Mouse (Mus musculus): ENCODE data around the gene Myh11. TPM values are rescaled to one million over a fixed set of nuclear protein-coding genes. Genes with fewer than 3 reads are reported as not detected.

Gene Myh11
- polyA plus RNA-seq, 1 experiment from 2014 or later, result 245 TPM

DNA sequence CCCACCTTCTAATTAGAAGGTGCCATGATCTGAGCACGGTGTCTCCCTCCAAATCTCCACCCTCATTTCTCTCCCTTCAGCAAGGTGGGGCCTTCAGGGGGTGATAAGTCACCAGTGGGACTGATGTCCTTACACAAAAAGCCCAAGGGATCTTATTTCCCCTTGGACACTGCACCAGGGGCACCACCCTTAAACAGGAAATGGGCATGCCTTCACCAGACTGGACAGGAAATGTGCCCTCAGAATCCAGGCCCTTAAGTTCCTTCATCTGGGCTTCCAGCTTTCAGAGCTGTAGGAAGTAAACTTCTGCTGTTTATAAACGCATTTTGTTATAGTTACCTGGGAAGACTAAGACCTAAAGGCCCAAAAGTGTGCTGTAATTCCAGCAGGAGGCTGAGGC lies 26.7 kb downstream of the Myh11 start:
- H3K27ac ChIP-seq (replicated peaks), result no peak overlapping the region
- no peaks in the 10 kb centered on the region for H3K9me3 ChIP-seq (ENCODE audit: control insufficient read depth, low read length)
- H3K4me2 ChIP-seq (replicated peaks; ENCODE audit: low read depth), result no peak overlapping the region
- no peaks in the 10 kb centered on the region for H3K4me1 ChIP-seq (replicated peaks; ENCODE audit: control insufficient read depth, insufficient read depth)
- H3K9ac ChIP-seq (ENCODE audit: low read length), result no peak overlapping the region
- H3K4me3 ChIP-seq (ENCODE audit: low read depth, low read length), result no peak overlapping the region
- ATAC-seq (ENCODE audit: low FRiP score, low TSS enrichment) (no peak), DNase-seq (ENCODE audit: low spot score) (no peak)
- H3K36me3 ChIP-seq (ENCODE audit: control insufficient read depth, insufficient read depth, low read length), result peaks cover 3% of the 10 kb centered on the region; the same call in 1 of the 2 replicates
- WGBS, result 66% methylated on average over 2 of the region's 2 CpGs
- TF ChIP-seq CTCF (IDR thresholded peaks at IDR 0.05; ENCODE audit: low read depth) (no peak), EP300 (optimal IDR thresholded peaks at IDR 0.05) (no peak)
- no peaks in the 10 kb centered on the region for H3K27me3 ChIP-seq (ENCODE audit: control insufficient read depth, insufficient read depth, low read length)

DNA sequence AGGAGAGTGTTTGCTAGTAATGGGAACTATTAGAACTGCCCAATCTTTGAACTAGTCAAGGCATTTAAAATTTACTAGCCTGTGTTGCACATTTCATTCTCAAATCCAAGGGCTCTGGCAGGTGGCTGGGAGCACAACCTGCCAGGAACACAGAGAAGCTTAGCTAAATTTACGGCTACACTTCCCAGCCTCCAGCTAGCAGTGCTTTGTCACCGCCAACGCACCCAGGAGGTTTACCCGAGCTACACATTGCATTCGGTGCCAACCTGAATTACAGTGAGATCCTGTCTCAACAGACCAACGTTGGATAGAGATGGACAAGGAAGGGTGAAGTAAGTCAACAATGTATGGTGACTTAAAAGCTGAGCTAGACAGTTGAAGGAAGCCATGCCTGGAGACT lies 27.9 kb downstream of the Myh11 start:
- Histone ChIP-seq H3K4me3 (ENCODE audit: low read depth, low read length) (no peak overlapping the region), H3K4me2 (replicated peaks; ENCODE audit: low read depth) (no peak overlapping the region), H3K27ac (replicated peaks) (no peak overlapping the region), H3K36me3 (ENCODE audit: control insufficient read depth, insufficient read depth, low read length) (peaks cover 3% of the 10 kb centered on the region; the same call in 1 of the 2 replicates), H3K9ac (ENCODE audit: low read length) (no peak overlapping the region), H3K9me3 (ENCODE audit: control insufficient read depth, low read length) (no peaks in the 10 kb centered on the region), H3K4me1 (replicated peaks; ENCODE audit: control insufficient read depth, insufficient read depth) (no peaks in the 10 kb centered on the region), H3K27me3 (ENCODE audit: control insufficient read depth, insufficient read depth, low read length) (no peaks in the 10 kb centered on the region)
- 70% methylated on average over 6 of the region's 6 CpGs for WGBS
- DNase-seq (ENCODE audit: low spot score), result no peak
- no peak for ATAC-seq (ENCODE audit: low FRiP score, low TSS enrichment)
- no peak for TF ChIP-seq EP300 (optimal IDR thresholded peaks at IDR 0.05)
- TF ChIP-seq CTCF (IDR thresholded peaks at IDR 0.05; ENCODE audit: low read depth), result no peak

DNA sequence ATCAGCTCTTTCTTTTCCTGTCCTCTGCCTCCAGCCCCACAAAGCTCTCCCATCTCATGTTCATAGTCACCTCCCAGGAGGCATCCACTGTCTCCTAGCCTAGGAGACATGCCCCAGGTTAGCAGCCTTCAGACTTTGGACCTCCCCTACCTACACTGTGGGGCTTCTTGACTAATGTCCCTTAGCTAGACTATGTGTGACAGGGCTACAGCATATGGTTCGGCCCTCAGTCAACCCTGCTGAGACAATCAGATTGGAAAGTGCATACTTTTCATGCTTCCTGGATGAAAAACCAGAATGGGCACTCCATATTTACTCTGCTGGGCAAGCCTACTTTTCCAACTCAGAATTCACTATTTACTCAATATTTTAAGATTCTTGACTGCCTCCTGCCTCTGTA lies 28.8 kb downstream of the Myh11 start:
- H3K27me3 ChIP-seq (ENCODE audit: control insufficient read depth, insufficient read depth, low read length), result no peaks in the 10 kb centered on the region
- ATAC-seq (ENCODE audit: low FRiP score, low TSS enrichment), result no peak; the same call in 1 of the 2 replicates
- no peak overlapping the region for H3K4me3 ChIP-seq (ENCODE audit: low read depth, low read length)
- TF ChIP-seq EP300 (optimal IDR thresholded peaks at IDR 0.05) (no peak), CTCF (IDR thresholded peaks at IDR 0.05; ENCODE audit: low read depth) (no peak)
- no peaks in the 10 kb centered on the region for H3K9me3 ChIP-seq (ENCODE audit: control insufficient read depth, low read length)
- H3K27ac ChIP-seq (replicated peaks), result 0 out of 2 replicates have a peak overlapping the region, but pooled peaks have one; percentile 40
- no peaks in the 10 kb centered on the region for H3K4me1 ChIP-seq (replicated peaks; ENCODE audit: control insufficient read depth, insufficient read depth)
- no peak overlapping the region for H3K9ac ChIP-seq (ENCODE audit: low read length)
- no peak overlapping the region for H3K4me2 ChIP-seq (replicated peaks; ENCODE audit: low read depth)
- DNase-seq (ENCODE audit: low spot score), result no peak
- WGBS, result 24% methylated on average over 1 of the region's 1 CpGs
- H3K36me3 ChIP-seq (ENCODE audit: control insufficient read depth, insufficient read depth, low read length), result peaks cover 3% of the 10 kb centered on the region; the same call in 1 of the 2 replicates

DNA sequence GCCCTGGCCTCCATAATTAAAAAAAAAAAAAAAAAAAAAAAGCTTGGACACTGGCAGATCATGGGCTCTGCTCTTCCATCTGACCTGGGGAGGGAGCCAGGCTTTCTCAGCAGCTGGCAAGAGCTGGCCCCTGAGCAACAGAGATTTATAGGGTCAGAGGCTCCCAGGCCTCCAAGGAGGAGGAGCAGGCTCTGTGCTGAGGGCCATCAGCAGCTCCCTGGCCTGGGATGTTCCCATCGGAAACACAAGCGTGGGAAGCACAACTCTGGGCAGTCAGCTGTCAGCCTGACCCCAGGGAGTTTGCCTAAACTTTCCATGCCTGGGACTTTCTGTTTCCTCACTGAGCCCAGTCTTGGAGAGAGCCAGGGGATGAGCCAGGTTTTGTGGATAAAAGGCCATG lies 32.3 kb downstream of the Myh11 start:
- TF ChIP-seq EP300 (optimal IDR thresholded peaks at IDR 0.05) (no peak), CTCF (IDR thresholded peaks at IDR 0.05; ENCODE audit: low read depth) (no peak)
- WGBS, result 33% methylated on average over 2 of the region's 2 CpGs

DNA sequence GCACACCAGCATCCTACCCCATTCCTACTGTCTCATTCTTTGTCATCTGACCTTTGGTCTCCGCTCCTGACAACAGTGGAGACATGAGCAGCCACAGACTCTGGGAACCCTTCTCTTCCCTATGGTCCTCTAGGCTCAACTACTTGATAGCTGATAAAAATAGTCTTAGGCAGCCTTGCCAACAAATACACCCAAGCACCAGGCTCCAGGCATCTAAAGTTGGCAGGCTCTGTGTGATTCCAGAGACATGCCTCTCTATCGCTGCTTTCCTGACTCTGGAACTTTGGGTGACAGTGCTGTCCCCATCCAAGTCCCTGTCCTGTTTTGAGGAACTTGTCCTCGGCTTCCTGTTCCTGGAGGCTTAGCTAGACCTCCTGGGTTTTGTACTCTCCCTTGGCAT lies 37.6 kb downstream of the Myh11 start:
- H3K36me3 ChIP-seq (ENCODE audit: control insufficient read depth, insufficient read depth, low read length), result no peaks in the 10 kb centered on the region
- TF ChIP-seq EP300 (optimal IDR thresholded peaks at IDR 0.05) (no peak), CTCF (IDR thresholded peaks at IDR 0.05; ENCODE audit: low read depth) (no peak)
- no peaks in the 10 kb centered on the region for H3K27me3 ChIP-seq (ENCODE audit: control insufficient read depth, insufficient read depth, low read length)
- H3K4me1 ChIP-seq (replicated peaks; ENCODE audit: control insufficient read depth, insufficient read depth), result no peaks in the 10 kb centered on the region
- H3K4me3 ChIP-seq (ENCODE audit: low read depth, low read length), result no peak overlapping the region
- no peaks in the 10 kb centered on the region for H3K9me3 ChIP-seq (ENCODE audit: control insufficient read depth, low read length)
- no peak overlapping the region for H3K27ac ChIP-seq (replicated peaks)
- no peak overlapping the region for H3K4me2 ChIP-seq (replicated peaks; ENCODE audit: low read depth)
- WGBS, result 71% methylated on average over 3 of the region's 3 CpGs
- ATAC-seq (ENCODE audit: low FRiP score, low TSS enrichment), result peak; percentile 31; the same call in 1 of the 2 replicates
- DNase-seq (ENCODE audit: low spot score), result no peak
- H3K9ac ChIP-seq (ENCODE audit: low read length), result no peak overlapping the region

More for the DNA sequence above, 32.3 kb downstream of the Myh11 start:
- DNase-seq (ENCODE audit: low spot score), result no peak
- Histone ChIP-seq H3K9me3 (ENCODE audit: control insufficient read depth, low read length) (no peaks in the 10 kb centered on the region), H3K4me2 (replicated peaks; ENCODE audit: low read depth) (no peak overlapping the region), H3K9ac (ENCODE audit: low read length) (no peak overlapping the region), H3K27ac (replicated peaks) (0 out of 2 replicates have a peak overlapping the region, but pooled peaks have one; percentile 18), H3K36me3 (ENCODE audit: control insufficient read depth, insufficient read depth, low read length) (peaks cover 3% of the 10 kb centered on the region; the same call in 1 of the 2 replicates), H3K27me3 (ENCODE audit: control insufficient read depth, insufficient read depth, low read length) (no peaks in the 10 kb centered on the region), H3K4me1 (replicated peaks; ENCODE audit: control insufficient read depth, insufficient read depth) (no peaks in the 10 kb centered on the region), H3K4me3 (ENCODE audit: low read depth, low read length) (no peak overlapping the region)
- no peak for ATAC-seq (ENCODE audit: low FRiP score, low TSS enrichment)

DNA sequence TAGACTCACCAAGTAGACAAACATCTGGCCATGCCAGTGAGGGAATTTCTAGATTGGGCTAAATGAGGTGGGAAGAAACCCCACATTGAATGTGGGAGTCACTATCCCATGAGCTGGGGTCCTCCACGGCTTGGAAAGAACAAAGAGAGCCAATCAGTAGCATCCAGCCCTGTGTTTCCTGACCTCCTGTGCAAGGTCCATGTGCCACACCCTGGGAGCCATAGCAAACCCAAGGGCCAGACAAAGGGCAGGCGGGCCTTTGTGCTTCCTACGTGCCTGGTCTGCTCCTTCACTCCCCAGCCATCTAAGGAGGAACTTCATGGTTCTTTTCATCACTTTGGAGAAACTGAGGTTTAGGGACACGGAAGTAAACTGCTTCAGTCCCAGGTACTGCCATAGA lies 38.3 kb downstream of the Myh11 start:
- Histone ChIP-seq H3K36me3 (ENCODE audit: control insufficient read depth, insufficient read depth, low read length) (no peaks in the 10 kb centered on the region), H3K4me2 (replicated peaks; ENCODE audit: low read depth) (no peak overlapping the region), H3K27me3 (ENCODE audit: control insufficient read depth, insufficient read depth, low read length) (no peaks in the 10 kb centered on the region), H3K4me1 (replicated peaks; ENCODE audit: control insufficient read depth, insufficient read depth) (no peaks in the 10 kb centered on the region), H3K9ac (ENCODE audit: low read length) (no peak overlapping the region), H3K4me3 (ENCODE audit: low read depth, low read length) (no peak overlapping the region), H3K9me3 (ENCODE audit: control insufficient read depth, low read length) (no peaks in the 10 kb centered on the region), H3K27ac (replicated peaks) (no peak overlapping the region)
- ATAC-seq (ENCODE audit: low FRiP score, low TSS enrichment), result no peak
- no peak for TF ChIP-seq CTCF (IDR thresholded peaks at IDR 0.05; ENCODE audit: low read depth)
- TF ChIP-seq EP300 (optimal IDR thresholded peaks at IDR 0.05), result no peak
- DNase-seq (ENCODE audit: low spot score), result no peak
- WGBS, result 63% methylated on average over 4 of the region's 4 CpGs
